Mouse (Mus musculus): ENCODE data around the gene Naaladl2. TPM values are rescaled to one million over a fixed set of nuclear protein-coding genes. Genes with fewer than 3 reads are reported as not detected.

Naaladl2 gene
- total RNA-seq, 2 experiments from 2014 or later: 0.33 to 1.0 TPM

DNA sequence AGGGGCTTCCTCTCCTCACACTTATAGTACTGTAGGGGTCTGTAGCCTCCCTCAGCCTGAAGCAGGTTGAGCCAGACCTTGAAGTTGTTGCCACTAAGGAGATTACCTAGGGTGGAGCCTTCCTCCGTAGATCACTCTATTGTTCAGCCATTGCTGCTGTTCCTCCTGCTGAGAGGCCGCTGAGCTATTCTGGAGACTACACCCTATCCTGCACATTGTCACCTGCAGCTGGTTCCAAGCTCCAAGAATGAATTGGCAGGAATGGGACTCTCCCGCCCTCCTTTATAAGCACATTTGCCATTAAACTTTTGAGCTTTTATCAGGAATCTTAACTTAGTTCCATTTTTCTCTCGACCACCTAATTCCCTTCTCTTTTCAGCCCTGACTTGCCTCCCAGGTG lies 1064.3 kb downstream of the Naaladl2 start:
- no peak for TF ChIP-seq CTCF (IDR thresholded peaks at IDR 0.05)
- H3K27ac ChIP-seq: no peak overlapping the region
- intact Hi-C loops (cut with DNase I): no loop called here
- no peak overlapping the region for H3K4me3 ChIP-seq
- DNase-seq: no peak

DNA sequence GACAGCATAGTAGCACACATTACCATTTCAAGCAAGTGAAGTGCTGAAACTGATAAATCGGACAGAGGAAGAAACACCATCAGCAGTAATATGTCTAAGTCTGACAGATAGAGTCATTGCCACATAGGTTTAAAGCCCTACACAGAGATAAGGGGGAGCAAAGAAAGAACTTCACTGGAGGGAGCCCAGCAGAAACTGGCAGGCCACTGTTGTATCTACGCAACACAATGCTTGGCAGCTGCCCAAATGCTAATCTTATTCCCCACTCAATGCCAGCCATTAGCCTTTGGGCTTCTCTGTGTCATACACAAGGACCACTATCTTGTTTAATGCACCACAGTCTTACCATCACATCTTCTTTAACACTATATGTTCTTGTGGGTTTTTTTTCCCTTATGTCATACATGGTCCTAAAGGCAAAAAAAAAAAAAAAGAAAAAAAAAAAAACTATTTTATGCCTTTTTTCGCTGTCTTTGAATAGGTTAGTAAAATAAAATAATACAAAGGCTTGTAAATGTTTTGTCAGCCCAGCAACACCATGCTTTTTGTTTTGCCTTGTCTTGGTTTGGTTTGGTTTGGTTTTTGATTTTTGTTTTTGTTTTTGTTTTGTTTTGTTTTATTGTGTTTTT lies 1072.8 kb downstream of the Naaladl2 start:
- intact Hi-C loops (cut with DNase I): no loop called here
- H3K4me3 ChIP-seq: no peak overlapping the region
- no peak for TF ChIP-seq CTCF (IDR thresholded peaks at IDR 0.05)
- no peak for DNase-seq
- no peak overlapping the region for H3K27ac ChIP-seq

DNA sequence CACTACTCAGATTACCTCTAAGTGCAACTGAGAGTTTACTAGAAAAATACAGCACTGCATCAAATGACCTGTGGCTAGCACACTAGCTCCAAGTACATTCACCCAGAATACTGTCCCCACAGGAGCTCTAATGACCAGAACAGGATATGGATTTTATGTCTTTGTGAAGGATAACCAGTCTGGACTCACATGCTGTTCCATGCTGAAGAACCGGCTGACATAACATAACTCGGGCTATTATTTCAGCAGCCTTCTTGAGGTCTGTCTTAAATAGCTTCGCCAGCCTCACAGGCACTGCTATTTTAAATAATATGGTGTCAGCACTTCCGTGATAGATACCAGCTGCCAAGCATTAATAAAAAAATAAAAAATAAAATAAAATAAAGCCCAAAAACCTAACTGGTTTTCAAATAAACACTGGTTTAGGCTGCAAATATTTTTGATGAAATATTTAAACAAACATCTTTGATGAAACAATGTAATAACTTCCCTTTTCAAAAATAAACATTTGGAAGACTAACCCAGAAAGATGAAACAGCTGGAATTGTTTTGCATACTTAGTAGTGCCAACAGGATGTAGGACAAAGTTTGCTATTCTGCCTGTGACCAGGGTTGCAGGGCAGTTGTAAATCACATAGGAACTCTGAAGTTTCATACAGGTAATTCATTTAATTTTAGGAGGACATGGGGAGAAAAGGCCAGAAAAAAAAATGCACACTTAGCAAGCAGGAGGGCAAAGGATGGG lies 1073.5 kb downstream of the Naaladl2 start:
- H3K27ac ChIP-seq: no peak overlapping the region
- intact Hi-C loops (cut with DNase I): no loop called here
- H3K4me3 ChIP-seq: no peak overlapping the region
- DNase-seq: no peak
- no peak for TF ChIP-seq CTCF (IDR thresholded peaks at IDR 0.05)

DNA sequence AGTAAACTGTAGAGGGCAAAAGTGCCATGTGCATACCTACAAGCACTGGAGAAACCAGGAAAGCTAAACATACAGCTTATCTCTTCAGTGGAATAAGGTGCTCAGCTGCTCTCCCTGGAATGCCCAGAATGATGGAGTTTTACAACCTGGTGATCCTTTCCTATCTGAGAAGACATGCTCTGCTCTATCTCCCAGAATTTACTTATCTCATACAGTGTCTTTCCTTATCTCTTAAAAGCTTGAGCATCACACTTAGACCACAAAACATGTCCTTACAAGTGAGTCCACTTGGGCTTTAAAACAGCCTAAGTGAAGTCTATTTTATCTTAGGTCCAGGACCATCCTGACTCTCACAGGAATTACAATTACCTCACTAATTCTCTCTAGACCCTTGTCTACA lies 1095.8 kb downstream of the Naaladl2 start:
- TF ChIP-seq CTCF (IDR thresholded peaks at IDR 0.05): no peak
- intact Hi-C loops (cut with DNase I): no loop called here
- Histone ChIP-seq H3K27ac (no peak overlapping the region), H3K4me3 (no peak overlapping the region)
- DNase-seq: no peak

DNA sequence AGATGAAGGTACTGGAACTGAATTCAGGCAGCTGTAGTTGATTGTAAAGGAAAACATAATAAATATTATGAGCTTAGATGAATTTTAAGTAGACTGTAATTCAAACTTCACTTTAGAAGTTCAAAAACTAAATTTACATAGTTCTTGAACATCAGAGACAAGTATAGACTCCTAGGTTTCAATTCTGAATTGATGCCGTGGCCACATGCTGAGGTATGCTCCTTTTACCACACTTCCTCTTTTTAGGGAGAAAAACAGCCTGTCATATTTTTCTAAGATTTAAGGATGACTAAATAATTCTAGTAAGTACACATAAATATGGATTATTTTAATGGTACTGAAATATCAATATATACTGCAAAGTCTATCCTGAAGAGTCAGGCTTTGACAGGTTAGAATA lies 1142.3 kb downstream of the Naaladl2 start:
- no peak overlapping the region for H3K27ac ChIP-seq
- intact Hi-C loops (cut with DNase I): no loop called here
- no peak for DNase-seq
- no peak overlapping the region for H3K4me3 ChIP-seq
- TF ChIP-seq CTCF (IDR thresholded peaks at IDR 0.05): no peak

DNA sequence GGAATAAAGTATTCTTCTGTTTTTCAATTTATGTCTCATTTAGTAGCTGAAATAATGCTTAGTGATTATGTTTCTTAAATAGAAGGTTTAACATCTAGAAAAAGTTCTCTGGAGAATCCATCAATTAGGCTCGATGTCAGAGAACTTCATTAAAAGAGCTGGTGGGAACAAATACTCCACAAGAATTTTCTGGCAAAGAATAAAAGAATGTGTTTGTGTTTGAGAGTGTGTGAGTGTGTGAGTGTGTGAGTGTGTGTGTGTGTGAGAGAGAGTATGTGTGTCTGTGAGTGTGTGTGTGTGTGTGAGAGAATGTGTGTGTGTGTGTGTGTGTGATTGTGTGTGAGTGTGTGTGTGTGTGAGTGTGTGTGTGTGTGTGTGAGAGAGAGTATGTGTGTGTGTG lies 1170.3 kb downstream of the Naaladl2 start:
- DNase-seq: no peak

DNA sequence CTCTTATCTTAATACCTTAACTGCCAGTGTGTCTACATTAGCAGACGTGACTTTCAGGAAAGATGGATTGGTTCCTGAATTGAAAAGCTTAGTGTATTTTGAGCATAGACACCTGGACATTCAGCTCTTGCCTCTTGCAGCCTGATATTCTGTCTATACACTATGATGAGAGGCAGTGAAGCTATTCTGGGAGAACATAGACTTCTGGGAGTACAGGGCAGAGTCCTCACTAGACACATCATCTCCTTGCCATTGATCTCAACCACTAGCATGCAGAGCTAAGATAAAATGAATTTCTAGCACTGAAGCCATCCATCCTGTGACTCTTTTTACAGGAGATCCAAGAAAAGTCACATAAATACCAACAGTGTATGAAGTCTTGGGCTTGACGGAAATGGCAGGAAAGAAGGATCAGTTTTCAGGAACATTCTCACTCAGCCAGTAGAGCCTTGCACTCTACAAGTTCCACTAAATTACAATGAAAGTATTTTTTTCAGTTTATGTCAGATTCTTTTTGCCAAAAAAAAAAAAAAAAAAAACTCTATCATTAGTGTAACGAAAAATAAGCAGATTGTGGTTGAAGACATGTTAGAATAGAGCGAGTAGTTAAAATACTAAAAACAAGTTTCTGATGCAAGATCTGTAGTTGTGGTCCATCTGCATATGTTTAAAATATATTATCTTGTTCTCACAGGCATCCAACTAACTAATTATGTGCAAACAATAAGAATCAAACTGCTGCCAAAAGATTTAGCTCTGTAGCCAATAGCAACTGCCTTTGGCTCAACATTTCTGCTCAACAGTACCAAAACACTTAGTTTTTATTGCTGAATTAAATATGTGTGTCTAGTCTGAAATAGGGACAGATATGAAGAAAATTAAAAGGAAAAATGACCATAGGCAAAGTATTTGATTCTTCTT lies 1171.1 kb downstream of the Naaladl2 start:
- DNase-seq: no peak
- TF ChIP-seq CTCF (IDR thresholded peaks at IDR 0.05): no peak
- no peak overlapping the region for H3K27ac ChIP-seq
- intact Hi-C loops (cut with DNase I): no loop called here
- H3K4me3 ChIP-seq: no peak overlapping the region

More for the DNA sequence above, 1170.3 kb downstream of the Naaladl2 start:
- intact Hi-C loops (cut with DNase I): no loop called here
- H3K27ac ChIP-seq: no peak overlapping the region
- no peak overlapping the region for H3K4me3 ChIP-seq
- TF ChIP-seq CTCF (IDR thresholded peaks at IDR 0.05): no peak

DNA sequence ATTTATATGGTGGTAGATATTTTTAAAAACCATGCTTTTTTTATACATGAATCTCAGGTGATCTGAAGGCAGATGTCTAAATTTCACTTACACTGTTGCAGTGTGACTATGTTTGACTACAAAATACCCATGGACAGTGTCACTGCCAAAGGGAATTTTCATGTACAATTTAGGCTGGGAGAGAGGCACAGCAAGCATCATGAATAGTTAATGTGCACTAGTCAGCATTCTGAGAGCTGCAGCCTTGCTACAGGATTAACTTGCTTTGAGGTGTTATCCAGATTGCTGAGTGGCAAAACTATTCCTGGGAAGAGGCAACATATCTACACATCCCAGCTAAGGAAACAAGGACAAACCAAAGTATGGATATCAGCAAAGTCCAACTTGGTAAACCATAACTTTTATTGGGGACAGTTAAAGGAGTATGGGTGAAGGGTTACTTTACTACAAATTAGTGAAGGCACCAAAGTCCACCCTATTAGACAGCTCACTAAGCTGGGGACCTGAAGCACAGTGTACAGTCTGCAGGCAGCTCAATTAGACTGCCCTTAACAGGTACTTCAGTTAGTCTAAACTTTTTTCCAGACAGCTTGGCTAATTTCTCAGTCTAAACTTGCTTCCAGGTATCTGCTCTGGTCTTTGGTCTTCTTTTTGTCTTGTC lies 1181.0 kb downstream of the Naaladl2 start:
- intact Hi-C loops (cut with DNase I): no loop called here
- Histone ChIP-seq H3K4me3 (no peak overlapping the region), H3K27ac (no peak overlapping the region)
- DNase-seq: no peak
- TF ChIP-seq CTCF (IDR thresholded peaks at IDR 0.05): no peak

DNA sequence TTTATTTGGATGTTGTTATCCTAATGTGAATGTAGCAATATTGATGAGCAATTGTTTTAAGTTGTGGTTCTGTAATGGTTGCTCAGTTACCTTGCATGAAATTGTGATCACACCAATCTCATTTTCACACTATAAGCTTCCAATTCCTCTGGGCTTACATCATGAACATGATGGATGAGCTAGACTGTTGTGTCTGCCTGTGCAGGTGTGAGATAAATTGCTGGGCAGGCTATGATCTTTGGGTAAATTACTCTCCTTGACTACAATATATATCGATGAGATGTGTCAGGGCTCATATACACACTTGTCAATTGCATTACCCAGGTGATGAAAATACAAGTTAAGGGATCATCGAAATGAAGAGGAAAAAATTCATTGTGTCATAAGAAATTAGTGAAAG lies 1197.9 kb downstream of the Naaladl2 start:
- intact Hi-C loops (cut with DNase I): no loop called here
- no peak for TF ChIP-seq CTCF (IDR thresholded peaks at IDR 0.05)
- Histone ChIP-seq H3K4me3 (no peak overlapping the region), H3K27ac (no peak overlapping the region)
- DNase-seq: no peak

DNA sequence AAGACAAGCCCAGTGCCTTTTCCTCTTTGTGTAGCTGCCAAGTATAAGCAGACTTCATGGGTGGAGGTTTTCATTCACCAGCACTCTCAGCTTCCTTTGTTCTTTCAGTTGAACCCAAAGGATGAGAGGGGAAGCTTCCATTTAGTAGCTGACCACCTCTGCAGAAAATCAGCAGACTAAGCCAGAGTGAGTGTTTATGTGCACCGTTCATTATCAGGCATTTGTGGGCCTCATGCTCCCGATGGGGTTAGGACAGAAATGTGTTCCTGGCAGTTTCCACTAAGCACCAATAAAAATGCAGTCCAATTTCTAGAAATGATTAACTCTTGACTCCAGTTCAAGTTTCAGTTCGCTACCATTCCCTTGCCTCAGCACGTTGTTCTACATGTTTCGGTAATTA lies 1206.8 kb downstream of the Naaladl2 start:
- Histone ChIP-seq H3K27ac (no peak overlapping the region), H3K4me3 (peak overlapping the region; percentile 48)
- TF ChIP-seq CTCF (IDR thresholded peaks at IDR 0.05): no peak
- no peak for DNase-seq
- intact Hi-C loops (cut with DNase I): no loop called here

DNA sequence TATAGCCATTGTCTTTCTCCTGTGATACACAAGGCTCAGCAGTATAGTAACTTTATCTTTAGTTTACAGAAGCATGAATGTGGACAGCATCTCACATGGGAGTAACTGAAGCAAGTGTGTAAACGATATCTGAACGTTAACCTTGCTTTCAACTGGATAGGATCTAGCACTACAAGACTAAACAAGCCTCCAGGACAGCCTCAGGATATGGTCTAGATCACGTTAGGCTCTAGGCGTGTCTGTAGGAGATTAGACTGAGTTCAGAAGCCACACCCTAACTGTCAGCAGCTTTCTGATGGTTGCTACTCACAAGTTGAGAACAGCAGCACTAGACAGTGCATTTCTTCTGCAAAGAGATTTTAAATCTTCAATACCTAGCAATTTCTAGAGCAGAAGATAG lies 1216.0 kb downstream of the Naaladl2 start:
- Histone ChIP-seq H3K4me3 (no peak overlapping the region), H3K27ac (no peak overlapping the region)
- intact Hi-C loops (cut with DNase I): no loop called here
- TF ChIP-seq CTCF (IDR thresholded peaks at IDR 0.05): no peak
- DNase-seq: no peak

DNA sequence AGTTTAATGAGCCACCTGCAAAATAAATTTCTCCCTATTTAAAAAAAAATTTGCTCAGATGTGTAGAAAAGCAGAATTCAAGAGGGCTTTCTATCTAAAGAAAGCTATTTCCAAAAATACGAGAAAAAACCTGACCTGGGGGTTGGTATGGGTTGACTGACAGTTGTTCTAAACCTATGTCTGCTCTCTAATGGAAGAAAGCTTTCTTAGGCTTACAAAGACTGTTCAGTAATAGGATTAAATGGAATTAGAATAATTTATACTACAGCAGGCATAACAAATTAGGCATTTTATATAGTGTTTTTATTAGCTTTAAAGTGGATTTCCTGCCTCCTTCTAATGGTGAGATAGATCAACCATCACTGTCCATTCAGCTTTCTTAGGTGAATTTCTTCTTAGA lies 1236.4 kb downstream of the Naaladl2 start:
- no peak overlapping the region for H3K4me3 ChIP-seq
- TF ChIP-seq CTCF (IDR thresholded peaks at IDR 0.05): no peak
- DNase-seq: no peak
- H3K27ac ChIP-seq: no peak overlapping the region
- intact Hi-C loops (cut with DNase I): no loop called here
